Mouse (Mus musculus): ENCODE results near the gene Ism2. TPM values are rescaled to one million over a fixed set of nuclear protein-coding genes. Genes with fewer than 3 reads are reported as not detected.

The Ism2 gene
- total and polyA plus RNA-seq, 3 experiments = not detected

DNA sequence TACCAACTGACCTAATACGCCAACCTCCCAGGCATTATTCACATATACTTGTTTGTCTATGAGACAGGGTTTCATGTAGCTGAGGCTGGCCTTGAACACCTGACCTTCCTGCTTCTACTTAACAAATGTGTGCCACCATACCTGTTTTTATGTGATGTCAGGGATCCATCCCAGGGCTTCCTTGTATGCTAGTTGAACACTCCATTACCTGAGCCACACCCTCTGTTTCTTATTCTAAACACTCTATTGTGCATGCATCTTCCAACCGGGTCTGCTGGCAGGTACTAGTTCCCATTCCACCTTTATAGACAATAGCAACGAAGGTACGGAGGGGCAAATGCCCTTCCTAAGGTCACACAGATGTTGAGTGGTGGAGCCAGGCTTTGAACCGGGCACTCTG, 10.4 kb downstream of the Ism2 start:
- no peaks in the 10 kb centered on the region for H3K36me3 ChIP-seq (ENCODE audit: control insufficient read depth in 1 of 2, insufficient read depth in 2 of 2, low read length in 2 of 2)
- no peaks in the 10 kb centered on the region for H3K9me3 ChIP-seq (replicated peaks; ENCODE audit: insufficient read depth, low read length)
- no peaks in the 10 kb centered on the region for H3K79me2 ChIP-seq (ENCODE audit: control insufficient read depth, insufficient read depth, low read length, poor library complexity)
- H3K9ac ChIP-seq (ENCODE audit: control insufficient read depth, low read depth, low read length, poor library complexity, severe bottlenecking) = no peak overlapping the region
- TF ChIP-seq POLR2AphosphoS2 (IDR thresholded peaks at IDR 0.05; ENCODE audit: low read length) (no peak), ZNF384 (IDR thresholded peaks at IDR 0.05; ENCODE audit: low read depth, low read length) (no peak), ZC3H11A (IDR thresholded peaks at IDR 0.05; ENCODE audit: low read depth, low read length) (no peak), ETS1 (IDR thresholded peaks at IDR 0.05; ENCODE audit: low read depth, low read length) (no peak), KAT2A (conservative IDR thresholded peaks at IDR 0.05; ENCODE audit: low read depth, low read length) (no peak), ZMIZ1 (IDR thresholded peaks at IDR 0.05; ENCODE audit: low read depth, low read length) (no peak), POLR2A (IDR thresholded peaks at IDR 0.05; ENCODE audit: control insufficient read depth in 1 of 2, insufficient read depth in 1 of 2, low read depth in 1 of 2, low read length in 2 of 2, poor library complexity in 1 of 2) (no peak)
- no peaks in the 10 kb centered on the region for H3K27me3 ChIP-seq (ENCODE audit: control insufficient read depth in 1 of 2, insufficient read depth in 2 of 2, low read length in 2 of 2)
- H3K4me3 ChIP-seq (ENCODE audit: control insufficient read depth in 1 of 2, insufficient read depth in 1 of 2, low read depth in 2 of 2, low read length in 2 of 2) = no peak overlapping the region
- no peak for DNase-seq (ENCODE audit: low read depth, low spot score)
- H3K4me1 ChIP-seq (ENCODE audit: control insufficient read depth in 1 of 2, insufficient read depth in 2 of 2, low read length in 2 of 2) = no peaks in the 10 kb centered on the region
- no peak overlapping the region for H3K27ac ChIP-seq (ENCODE audit: control insufficient read depth, low read depth, low read length)

DNA sequence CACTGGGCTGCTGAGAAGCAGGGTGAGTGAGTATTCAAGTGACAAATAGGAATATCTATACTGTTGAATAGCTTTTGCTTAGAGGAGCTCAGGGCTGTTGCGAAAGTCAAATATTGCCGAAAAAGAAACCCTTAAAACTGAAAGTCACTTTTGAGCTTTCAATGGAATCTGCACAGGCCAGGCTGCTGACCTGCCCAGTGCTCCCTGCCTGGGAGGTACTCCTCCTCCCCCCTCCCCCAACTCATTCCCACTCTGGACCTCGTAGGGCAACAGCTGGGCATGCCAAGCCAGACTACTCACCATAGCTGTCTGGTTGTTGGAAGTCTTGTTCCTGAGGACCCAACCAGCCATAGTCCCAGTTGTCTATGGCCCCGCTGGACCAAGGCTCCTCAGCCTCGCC, 14.8 kb downstream of the Ism2 start:
- Histone ChIP-seq H3K9ac (ENCODE audit: control insufficient read depth, low read depth, low read length, poor library complexity, severe bottlenecking) (no peak overlapping the region), H3K79me2 (ENCODE audit: control insufficient read depth, insufficient read depth, low read length, poor library complexity) (no peaks in the 10 kb centered on the region), H3K4me1 (ENCODE audit: control insufficient read depth in 1 of 2, insufficient read depth in 2 of 2, low read length in 2 of 2) (peaks cover 0 to 4% of the 10 kb centered on the region in 2 experiments; a peak in 2 of 4 replicates), H3K4me3 (ENCODE audit: control insufficient read depth in 1 of 2, insufficient read depth in 1 of 2, low read depth in 2 of 2, low read length in 2 of 2) (no peak overlapping the region), H3K36me3 (ENCODE audit: control insufficient read depth in 1 of 2, insufficient read depth in 2 of 2, low read length in 2 of 2) (no peaks in the 10 kb centered on the region; a peak in 1 of 4 replicates), H3K27me3 (ENCODE audit: control insufficient read depth in 1 of 2, insufficient read depth in 2 of 2, low read length in 2 of 2) (no peaks in the 10 kb centered on the region), H3K9me3 (replicated peaks; ENCODE audit: insufficient read depth, low read length) (no peaks in the 10 kb centered on the region), H3K27ac (ENCODE audit: control insufficient read depth, low read depth, low read length) (no peak overlapping the region)
- TF ChIP-seq ZMIZ1 (IDR thresholded peaks at IDR 0.05; ENCODE audit: low read depth, low read length) = no peak
- no peak for TF ChIP-seq SIN3A (IDR thresholded peaks at IDR 0.05; ENCODE audit: low read length)
- no peak for TF ChIP-seq TAL1 (IDR thresholded peaks at IDR 0.05; ENCODE audit: low read length)
- TF ChIP-seq NRF1 (IDR thresholded peaks at IDR 0.05; ENCODE audit: insufficient read depth, low read depth, low read length, poor library complexity, severe bottlenecking) = no peak
- TF ChIP-seq USF1 (IDR thresholded peaks at IDR 0.05; ENCODE audit: low read depth, low read length) = no peak
- TF ChIP-seq JUND (IDR thresholded peaks at IDR 0.05; ENCODE audit: low read depth, low read length) = no peak
- no peak for TF ChIP-seq MYB (IDR thresholded peaks at IDR 0.05; ENCODE audit: low read depth, low read length)
- no peak for TF ChIP-seq UBTF (IDR thresholded peaks at IDR 0.05; ENCODE audit: borderline replicate concordance, insufficient read depth, low read depth, low read length)
- TF ChIP-seq TBP (IDR thresholded peaks at IDR 0.05; ENCODE audit: low read depth, low read length) = no peak
- TF ChIP-seq RCOR1 (IDR thresholded peaks at IDR 0.05; ENCODE audit: low read depth, low read length) = no peak
- TF ChIP-seq POLR2A (IDR thresholded peaks at IDR 0.05; ENCODE audit: control insufficient read depth in 1 of 2, insufficient read depth in 1 of 2, low read depth in 1 of 2, low read length in 2 of 2, poor library complexity in 1 of 2) = no peak
- no peak for TF ChIP-seq CHD2 (IDR thresholded peaks at IDR 0.05; ENCODE audit: low read length)
- TF ChIP-seq ZC3H11A (IDR thresholded peaks at IDR 0.05; ENCODE audit: low read depth, low read length) = no peak
- no peak for TF ChIP-seq ELF1 (IDR thresholded peaks at IDR 0.05; ENCODE audit: low read depth, low read length)
- no peak for TF ChIP-seq TCF12 (IDR thresholded peaks at IDR 0.05; ENCODE audit: low read depth, low read length)
- TF ChIP-seq MAX (IDR thresholded peaks at IDR 0.05; ENCODE audit: low read length) = no peak
- no peak for TF ChIP-seq HCFC1 (IDR thresholded peaks at IDR 0.05; ENCODE audit: low read depth, low read length)
- TF ChIP-seq KAT2A (conservative IDR thresholded peaks at IDR 0.05; ENCODE audit: low read depth, low read length) = no peak
- no peak for DNase-seq (ENCODE audit: low read depth, low spot score)

All from MEL (cell line).